Mouse (Mus musculus) kidney, embryonic 16.5 days (tissue): Measurements from ENCODE around the gene Gpr173. TPM values are rescaled to one million over a fixed set of nuclear protein-coding genes. Genes with fewer than 3 reads are reported as not detected.

Experiments
- ATAC-seq: fragments of 200-750 bp; cut with Nextera tagmentation; 2 replicates; pipeline ENCODE4 v1.8.0; 2017; ENCODE audit warnings: moderate TSS enrichment; ENCODE audit not compliant: low FRiP score, low TSS enrichment
- H3K27ac ChIP-seq: fragments of 300-500 bp; sonication (generic); 2 replicates; pipeline ENCODE4 v1.5.1; 2014; ENCODE audit warnings: low read length
- H3K27me3 ChIP-seq: fragments of 300-500 bp; sonication (generic); 2 replicates; pipeline ENCODE4 v1.6.1; 2014; ENCODE audit warnings: low read length, control low read depth, mixed read lengths; ENCODE audit not compliant: insufficient read depth
- H3K36me3 ChIP-seq: fragments of 300-500 bp; sonication (generic); 2 replicates; pipeline ENCODE4 v1.6.1; 2014; ENCODE audit warnings: low read length, control low read depth, mixed read lengths; ENCODE audit not compliant: insufficient read depth
- H3K4me1 ChIP-seq: fragments of 300-500 bp; sonication (generic); 2 replicates; pipeline ENCODE4 v1.6.1; 2014; ENCODE audit warnings: low read length, control low read depth, mixed read lengths; ENCODE audit not compliant: insufficient read depth
- H3K4me2 ChIP-seq: fragments of 300-500 bp; sonication (generic); replicated peaks from 2 replicates; pipeline ENCODE4 v1.6.1; 2014; ENCODE audit warnings: low read depth, low read length
- H3K4me3 ChIP-seq: fragments of 300-500 bp; sonication (generic); 2 replicates; pipeline ENCODE4 v1.5.1; 2014; ENCODE audit warnings: mild to moderate bottlenecking, low read length
- H3K9ac ChIP-seq: fragments of 300-500 bp; sonication (generic); replicated peaks from 2 replicates; pipeline ENCODE4 v1.6.1; 2014; ENCODE audit warnings: low read length
- H3K9me3 ChIP-seq: fragments of 300-500 bp; sonication (generic); 2 replicates; pipeline ENCODE4 v1.6.1; 2016; ENCODE audit warnings: low read length, control low read depth
- WGBS: fragments of 180-500 bp; shearing (Covaris S2); extraction: QIAGEN DNeasy Blood & Tissue Kit; methylation state at CpG from one replicate; pipeline ENCODE4 v1.1.7; 2014; 5-methylcytosine and 5-hydroxymethylcytosine counted together
- polyA plus RNA-seq: library from polyadenylated mRNA; unstranded; fragments of >200 nt; fragmentation: Nextera tagmentation; extraction: Ambion mirVana; gene quantifications from 2 replicates; pipeline ENCODE4 v1.2.1, GENCODE M21; 2015

Gpr173 gene
- polyA plus RNA-seq, 1 experiment from 2014 or later: 3.8 TPM

DNA sequence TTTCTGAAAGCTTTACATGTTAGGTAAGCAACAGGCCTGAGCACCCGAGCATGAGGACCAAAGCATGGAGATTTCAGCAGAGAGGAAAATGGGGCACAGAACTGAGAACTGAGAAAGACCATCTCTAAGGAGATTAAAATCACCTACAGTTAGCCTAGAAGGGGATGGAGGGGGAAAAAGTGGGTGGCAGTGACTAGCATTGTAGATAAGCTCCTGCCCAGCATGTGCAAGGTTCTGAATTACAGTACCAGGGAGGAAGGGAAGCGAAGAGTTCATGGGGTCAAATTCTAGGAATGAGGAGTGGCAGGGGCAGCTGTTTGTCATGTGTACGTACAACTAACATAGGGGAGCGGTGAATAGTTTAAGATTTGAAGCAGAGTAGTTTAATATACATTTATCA, 48.0 kb downstream of the Gpr173 start:
- Histone ChIP-seq H3K9me3 (no peaks in the 10 kb centered on the region), H3K4me3 (no peak overlapping the region), H3K4me1 (no peaks in the 10 kb centered on the region), H3K4me2 (no peak overlapping the region), H3K36me3 (no peaks in the 10 kb centered on the region), H3K27me3 (peaks cover 3% of the 10 kb centered on the region; the same call in 1 of the 2 replicates), H3K9ac (no peak overlapping the region), H3K27ac (no peak overlapping the region)
- no peak for ATAC-seq
- 81% methylated on average over 4 of the region's 4 CpGs for WGBS

DNA sequence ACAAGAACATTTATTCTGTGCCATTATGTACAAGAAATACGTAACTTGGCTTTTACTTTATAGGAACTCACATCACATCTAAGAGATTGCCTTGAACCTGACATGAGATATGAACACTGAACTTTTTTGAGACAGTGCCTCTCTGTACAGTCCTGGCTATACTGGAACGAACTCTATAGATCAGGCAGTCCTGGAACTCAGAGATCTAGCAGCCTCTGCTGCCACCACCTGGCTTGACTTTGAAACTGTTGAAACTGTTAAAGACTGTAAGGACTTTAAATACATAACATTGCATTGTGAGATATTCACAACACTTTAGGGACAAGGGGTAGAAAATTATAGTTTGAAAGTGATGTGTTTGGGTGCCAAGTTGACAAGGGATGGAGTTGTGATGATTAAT, 60.6 kb downstream of the Gpr173 start:
- Histone ChIP-seq H3K4me3 (no peak overlapping the region), H3K27ac (no peak overlapping the region), H3K36me3 (no peaks in the 10 kb centered on the region), H3K27me3 (no peaks in the 10 kb centered on the region; the same call in 1 of the 2 replicates), H3K9me3 (no peaks in the 10 kb centered on the region), H3K4me2 (no peak overlapping the region), H3K4me1 (no peaks in the 10 kb centered on the region), H3K9ac (no peak overlapping the region)
- 58% methylated on average over 2 of the region's 2 CpGs for WGBS
- ATAC-seq: no peak

DNA sequence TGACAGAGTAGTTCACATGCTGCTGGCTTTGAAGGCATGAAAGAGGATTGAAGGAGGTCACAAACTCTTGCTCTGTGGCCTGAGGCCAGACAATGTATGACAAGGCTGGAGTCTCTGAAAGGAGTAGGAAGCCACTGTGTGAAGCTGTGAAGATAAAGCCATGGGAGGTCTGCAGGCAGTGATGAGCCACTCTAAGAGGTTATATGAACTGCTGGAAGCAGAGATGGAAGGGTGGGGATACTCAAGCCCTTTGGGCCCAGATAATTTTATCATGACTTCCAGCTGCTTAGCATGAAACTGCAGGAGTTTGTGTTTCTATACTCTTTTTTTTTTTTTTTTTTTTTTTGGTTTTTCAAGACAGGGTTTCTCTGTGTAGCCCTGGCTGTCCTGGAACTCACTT, 61.1 kb downstream of the Gpr173 start:
- Histone ChIP-seq H3K4me1 (no peaks in the 10 kb centered on the region), H3K4me3 (no peak overlapping the region), H3K27me3 (no peaks in the 10 kb centered on the region; the same call in 1 of the 2 replicates), H3K4me2 (no peak overlapping the region), H3K27ac (no peak overlapping the region), H3K36me3 (no peaks in the 10 kb centered on the region), H3K9me3 (no peaks in the 10 kb centered on the region), H3K9ac (no peak overlapping the region)
- ATAC-seq: no peak

DNA sequence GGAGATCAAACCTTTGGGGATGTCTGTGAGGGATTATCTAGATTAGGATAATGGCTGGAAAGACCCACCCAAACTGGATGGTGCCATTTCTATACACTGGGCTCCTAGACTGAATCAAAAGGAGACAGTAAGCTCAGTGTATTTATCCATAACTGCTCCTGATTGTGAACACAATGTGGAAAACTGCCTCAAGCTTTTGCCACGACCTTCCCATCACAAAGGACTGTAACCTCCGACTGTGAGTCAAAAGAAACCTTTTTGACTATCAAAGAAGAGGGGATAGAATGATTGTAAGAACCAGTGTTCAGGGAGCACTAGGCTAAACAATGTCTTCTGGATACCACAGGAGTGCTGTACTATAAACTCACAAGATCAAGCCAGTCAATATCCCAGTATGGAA, 62.3 kb downstream of the Gpr173 start:
- H3K27ac ChIP-seq: no peak overlapping the region
- H3K4me3 ChIP-seq: no peak overlapping the region
- H3K9me3 ChIP-seq: no peaks in the 10 kb centered on the region
- 80% methylated on average over 2 of the region's 2 CpGs for WGBS
- H3K27me3 ChIP-seq: no peaks in the 10 kb centered on the region; the same call in 1 of the 2 replicates
- H3K9ac ChIP-seq: no peak overlapping the region
- H3K4me2 ChIP-seq: no peak overlapping the region
- H3K4me1 ChIP-seq: no peaks in the 10 kb centered on the region
- H3K36me3 ChIP-seq: no peaks in the 10 kb centered on the region
- no peak for ATAC-seq

Other genes with a start within 250 kb of the Gpr173 start
- gene Iqsec2, start 224.4 kb downstream of the Gpr173 start, polyA plus RNA-seq: 5.3 and 6.7 TPM in 2 replicates
- gene Kdm5c, start 135.7 kb downstream of the Gpr173 start, polyA plus RNA-seq: 50.0 and 51.7 TPM in 2 replicates
- gene Kantr, start 41.2 kb downstream of the Gpr173 start, polyA plus RNA-seq: 14.3 and 17.6 TPM in 2 replicates
- gene Tspyl2, start 26.3 kb downstream of the Gpr173 start, polyA plus RNA-seq: 31.1 and 35.9 TPM in 2 replicates
- gene Cldn34a, start 194.6 kb upstream of the Gpr173 start, polyA plus RNA-seq: not detected in 2 replicates